Mouse (Mus musculus): ENCODE results near the gene Prkce.

The Prkce gene

DNA sequence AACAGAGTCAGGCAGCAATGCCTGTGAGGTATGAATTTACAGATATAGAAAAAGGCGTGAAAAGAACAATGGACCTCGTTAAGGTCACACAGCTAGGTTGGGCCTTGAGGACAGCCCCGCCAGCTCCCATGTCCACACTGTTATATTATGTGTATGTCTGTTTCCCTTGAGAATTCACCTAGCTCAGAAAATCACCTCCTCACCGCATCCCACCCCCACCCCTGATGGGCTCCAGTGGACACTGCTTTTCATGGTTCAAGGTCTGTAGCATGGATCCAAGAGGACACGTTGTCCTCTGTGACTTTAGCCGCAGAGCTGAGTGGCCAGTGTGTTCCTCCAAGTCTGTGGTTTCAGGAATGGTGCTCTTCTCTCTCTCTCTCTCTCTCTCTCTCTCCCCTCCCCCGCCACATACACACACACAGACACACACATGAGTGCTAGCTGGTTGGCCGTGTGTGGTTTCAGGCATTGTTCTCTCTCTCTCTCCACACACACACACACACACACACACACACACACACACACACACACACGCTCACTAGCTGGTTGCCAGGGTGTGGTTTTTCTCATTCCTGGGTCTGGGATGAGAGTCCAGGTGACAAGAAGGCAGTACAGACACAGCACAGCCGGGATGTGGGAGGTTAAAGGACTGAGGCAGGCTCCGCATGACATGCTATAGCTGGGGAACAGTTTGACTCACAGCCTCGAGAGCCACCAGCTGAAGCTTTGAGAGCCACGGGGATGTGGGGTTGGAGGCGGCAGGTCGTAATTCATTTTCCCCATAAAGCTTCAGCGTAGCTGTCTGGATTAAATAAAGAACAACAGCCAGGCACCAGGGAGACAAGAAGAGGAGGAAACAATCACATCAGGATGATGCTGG is 162.7 kb downstream of the Prkce start:
- DNase-seq (ENCODE audit: low spot score in 2 of 2) = no peak

DNA sequence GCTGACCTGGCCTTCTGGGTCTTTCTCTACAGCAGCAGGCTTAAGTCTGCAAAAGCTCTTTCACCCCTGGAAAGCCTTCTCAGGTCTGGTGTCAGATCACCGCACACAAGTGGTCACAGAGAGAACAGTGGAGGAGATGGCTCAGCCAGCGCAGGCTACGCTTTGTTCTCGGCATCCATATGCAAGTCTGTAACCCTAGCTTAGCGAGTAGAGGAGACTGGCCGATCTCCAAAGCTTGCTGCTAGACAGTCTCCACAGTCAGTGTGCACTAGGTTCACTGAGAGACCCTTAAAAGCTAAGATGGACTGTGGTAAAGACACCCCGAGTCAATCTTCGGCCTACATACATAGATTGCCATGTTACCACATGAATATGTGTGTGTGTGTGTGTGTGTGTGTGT is 164.2 kb downstream of the Prkce start:
- no peak for DNase-seq (ENCODE audit: low spot score in 2 of 2)

- no peak for DNase-seq (ENCODE audit: low spot score in 2 of 2)
Observed at GRCm38 (mm10) chr17:86334990-86335389, 167.4 kb downstream of the Prkce start.

DNA sequence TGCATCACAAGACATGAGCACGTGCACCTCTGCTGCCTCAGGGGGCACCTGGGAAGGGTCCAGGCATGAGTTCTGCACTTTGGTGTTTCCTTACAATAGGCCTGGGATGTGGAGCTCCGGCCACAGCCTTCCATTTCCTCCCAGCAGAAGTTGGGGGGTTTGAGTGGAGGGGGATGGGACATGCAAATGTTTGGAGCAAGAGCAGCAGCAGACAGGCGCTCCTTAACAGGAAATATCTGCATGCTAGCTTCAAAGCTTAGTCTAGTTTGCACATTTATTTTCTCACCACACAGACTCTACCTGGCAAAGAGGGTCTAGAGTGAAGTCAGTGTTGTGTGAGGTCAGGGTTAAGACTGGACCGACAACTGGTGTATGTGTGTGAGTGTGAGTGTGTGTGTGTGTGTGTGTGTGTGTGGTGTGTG is 169.1 kb downstream of the Prkce start:
- no peak for DNase-seq (ENCODE audit: low spot score in 2 of 2)

DNA sequence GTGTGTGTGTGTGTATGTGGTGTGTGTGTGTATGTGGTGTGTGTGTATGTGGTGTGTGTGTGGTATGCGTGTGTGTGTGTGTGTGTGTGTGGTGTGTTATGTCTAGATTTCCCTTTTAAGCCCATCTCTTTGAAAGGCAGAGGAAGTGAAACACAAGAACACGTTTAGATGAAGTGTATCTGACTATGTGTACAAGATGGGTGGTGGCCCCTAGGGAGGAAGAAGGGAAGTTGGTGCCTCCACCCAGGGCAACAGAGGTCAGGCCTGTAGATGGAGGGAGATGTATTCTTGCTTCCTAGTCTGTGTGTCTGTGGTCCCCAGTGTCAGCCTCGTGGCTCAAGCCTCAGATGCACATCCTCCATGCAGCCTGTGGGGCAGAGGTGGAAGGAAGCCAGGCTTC is 169.5 kb downstream of the Prkce start:
- DNase-seq (ENCODE audit: low spot score in 2 of 2) = no peak

- DNase-seq (ENCODE audit: low spot score in 2 of 2) = no peak
Observed at GRCm38 (mm10) chr17:86338328-86338727, 170.7 kb downstream of the Prkce start.

DNA sequence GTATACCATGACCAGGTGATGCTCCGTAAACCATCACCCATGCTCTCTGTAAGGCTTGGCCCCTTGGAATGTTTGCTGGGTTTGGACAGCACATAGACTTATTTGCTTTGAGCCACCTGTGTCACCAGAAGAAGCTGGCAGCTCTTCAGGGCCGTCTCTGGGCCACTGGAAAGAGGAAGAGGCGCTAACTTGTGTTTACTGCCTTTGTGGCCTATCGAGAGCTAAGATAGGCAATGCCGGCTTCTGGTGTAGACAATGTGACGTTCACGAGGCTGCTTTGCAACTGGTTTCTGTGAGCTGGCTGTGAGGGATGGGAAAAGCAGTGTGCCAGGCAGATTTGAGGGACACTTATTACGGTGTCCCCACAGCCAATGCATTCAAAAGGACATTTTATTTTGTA is 176.4 kb downstream of the Prkce start:
- no peak for DNase-seq (ENCODE audit: low spot score in 2 of 2)

GRCm38 (mm10) chr17:86345234-86346005 is 177.8 kb downstream of the Prkce start:
- DNase-seq (ENCODE audit: low spot score in 2 of 2) = no peak

GRCm38 (mm10) chr17:86350236-86350635 is 182.7 kb downstream of the Prkce start:
- DNase-seq (ENCODE audit: low spot score in 2 of 2) = peak in 1 of 2 experiments; percentile 73

DNA sequence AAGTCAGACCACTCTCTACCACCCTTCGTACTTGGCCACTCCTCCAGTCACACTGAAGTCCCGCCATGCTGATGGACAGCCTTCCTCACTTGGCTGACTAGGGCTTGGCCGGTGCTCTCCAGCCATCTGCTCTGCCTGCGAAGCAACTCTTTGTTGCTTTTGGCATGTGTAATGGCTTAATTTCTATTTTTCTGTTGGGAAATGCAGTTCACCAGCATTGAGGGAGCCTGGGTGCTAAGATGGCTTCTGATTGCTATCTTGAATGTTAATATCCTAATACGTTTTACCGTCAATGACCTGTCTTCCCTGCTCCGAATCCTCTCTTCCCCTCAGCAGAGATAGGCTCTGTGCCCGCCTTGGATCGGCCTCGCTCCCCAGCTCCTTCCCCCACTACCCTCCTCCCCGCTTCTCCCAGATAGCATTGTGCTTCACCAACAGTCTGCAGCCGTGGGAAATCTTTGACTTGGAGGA is 183.2 kb downstream of the Prkce start:
- peak in 1 of 2 experiments; percentile 42 for DNase-seq (ENCODE audit: low spot score in 2 of 2)

GRCm38 (mm10) chr17:86351282-86351681 is 183.7 kb downstream of the Prkce start:
- DNase-seq (ENCODE audit: low spot score in 2 of 2) = no peak

DNA sequence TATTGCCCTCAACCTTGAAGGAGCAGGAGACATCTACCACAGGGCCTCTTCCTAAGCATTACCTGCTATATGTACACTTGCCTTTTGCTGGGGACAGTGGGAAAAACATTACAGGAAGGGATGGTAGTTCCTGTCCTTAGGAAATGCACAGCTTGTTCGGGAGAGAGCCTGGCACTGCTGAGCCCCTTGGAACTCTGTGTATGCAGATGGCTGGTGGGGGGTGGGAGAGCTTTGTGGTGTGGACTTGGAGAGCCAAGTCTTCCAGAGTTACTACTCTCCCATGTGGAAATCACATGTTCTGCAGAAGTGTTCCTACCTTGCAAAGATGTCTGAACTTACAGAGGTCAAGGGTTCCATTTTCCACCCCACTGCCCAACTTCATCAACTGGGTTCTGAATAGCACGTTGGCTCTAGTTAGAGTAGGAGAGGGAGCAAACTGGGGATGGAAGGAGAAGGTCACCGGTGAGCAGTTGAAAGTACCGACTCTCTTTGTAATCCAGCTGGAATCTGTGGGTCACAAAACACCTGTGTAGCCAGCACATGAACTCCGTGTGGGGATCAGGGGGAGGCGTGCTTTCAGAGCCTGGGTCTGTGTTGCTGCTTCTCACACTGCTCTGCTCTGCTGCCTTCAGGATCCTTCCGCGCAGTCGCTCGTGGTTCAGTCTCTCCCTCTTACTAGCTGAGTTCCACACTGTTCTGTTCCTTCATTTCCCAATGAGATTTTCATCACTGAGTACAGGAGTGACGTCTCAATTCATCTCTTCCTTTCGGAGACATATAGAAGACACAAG is 184.9 kb downstream of the Prkce start:
- no peak for DNase-seq (ENCODE audit: low spot score in 2 of 2)

- no peak for DNase-seq (ENCODE audit: low spot score in 2 of 2)
Observed at GRCm38 (mm10) chr17:86353679-86354078, 186.1 kb downstream of the Prkce start.

- no peak for DNase-seq (ENCODE audit: low spot score in 2 of 2)
Observed at GRCm38 (mm10) chr17:86354101-86354500, 186.5 kb downstream of the Prkce start.

GRCm38 (mm10) chr17:86354896-86355295 is 187.3 kb downstream of the Prkce start:
- no peak for DNase-seq (ENCODE audit: low spot score in 2 of 2)

DNA sequence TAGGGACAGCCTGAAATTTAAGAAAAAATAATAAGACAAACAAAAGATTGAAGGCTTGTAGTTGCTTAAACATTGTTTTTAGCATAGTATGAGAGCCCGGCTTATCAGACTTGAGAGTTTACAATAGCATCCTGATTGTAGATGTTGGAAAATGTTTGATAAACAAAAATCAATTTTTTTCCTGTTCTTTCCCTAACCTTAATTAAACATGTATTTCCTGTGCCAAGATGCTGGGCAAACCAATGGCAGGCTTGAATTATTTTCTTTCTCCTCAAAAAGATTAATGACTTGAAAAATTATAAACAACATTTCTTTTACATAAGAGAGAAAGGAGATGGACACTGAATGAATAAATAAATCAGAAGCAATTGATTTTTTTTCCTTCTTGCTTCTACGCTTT is 187.7 kb downstream of the Prkce start:
- no peak for DNase-seq (ENCODE audit: low spot score in 2 of 2)

DNA sequence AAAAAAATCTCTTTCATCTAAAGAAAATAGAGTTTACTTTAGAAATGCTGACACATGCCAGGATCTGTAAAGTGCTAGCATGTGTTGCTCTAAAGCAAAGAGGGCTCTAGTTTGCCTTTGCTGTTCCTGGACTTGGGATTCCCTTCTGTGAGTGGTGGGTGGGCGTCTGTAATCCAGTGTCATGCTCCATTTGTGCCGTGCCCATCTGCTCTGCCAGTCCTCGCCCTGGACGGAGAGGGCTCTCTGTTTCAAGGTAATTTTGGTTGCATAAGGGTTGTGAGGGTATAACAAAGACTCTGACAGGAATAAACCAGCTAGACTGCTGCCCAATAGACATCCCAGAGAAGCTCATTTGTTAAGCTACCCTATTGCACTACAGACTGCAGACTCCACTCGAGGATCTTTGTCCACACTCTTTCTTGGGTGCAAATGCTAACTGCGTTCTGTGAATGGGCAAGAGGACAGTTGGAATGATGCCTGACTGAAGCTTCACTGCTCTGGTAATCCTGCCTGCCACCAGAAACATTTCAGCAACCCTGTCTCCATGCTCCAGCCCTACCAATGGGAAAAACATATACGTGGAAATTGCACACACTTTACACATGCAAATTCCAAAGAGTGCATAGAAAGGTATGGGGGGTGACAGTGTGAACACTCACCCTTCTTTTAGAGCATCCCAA is 188.3 kb downstream of the Prkce start:
- peak in 1 of 2 experiments; percentile 52 for DNase-seq (ENCODE audit: low spot score in 2 of 2)

GRCm38 (mm10) chr17:86358388-86358787 is 190.8 kb downstream of the Prkce start:
- no peak for DNase-seq (ENCODE audit: low spot score in 2 of 2)

DNA sequence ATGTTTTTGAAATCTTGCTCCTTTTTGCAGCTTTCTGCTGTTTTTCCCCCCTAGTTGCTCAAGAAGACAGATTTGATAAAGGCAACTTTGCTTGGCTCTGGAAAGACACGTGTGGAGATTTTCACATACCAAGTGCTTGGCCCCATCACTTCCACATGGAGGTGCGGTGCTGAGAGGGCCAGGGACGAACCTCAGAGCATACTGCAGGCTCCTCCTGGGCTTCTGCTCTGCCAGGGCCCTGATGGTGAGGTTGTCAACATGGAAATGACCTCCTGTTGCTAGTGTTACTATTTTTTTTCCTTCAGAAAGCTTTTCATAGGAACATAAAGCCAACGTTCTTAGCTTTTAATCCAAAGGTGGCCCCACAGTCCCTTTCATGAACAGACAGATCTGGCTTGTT is 191.3 kb downstream of the Prkce start:
- DNase-seq (ENCODE audit: low spot score in 2 of 2) = no peak

DNA sequence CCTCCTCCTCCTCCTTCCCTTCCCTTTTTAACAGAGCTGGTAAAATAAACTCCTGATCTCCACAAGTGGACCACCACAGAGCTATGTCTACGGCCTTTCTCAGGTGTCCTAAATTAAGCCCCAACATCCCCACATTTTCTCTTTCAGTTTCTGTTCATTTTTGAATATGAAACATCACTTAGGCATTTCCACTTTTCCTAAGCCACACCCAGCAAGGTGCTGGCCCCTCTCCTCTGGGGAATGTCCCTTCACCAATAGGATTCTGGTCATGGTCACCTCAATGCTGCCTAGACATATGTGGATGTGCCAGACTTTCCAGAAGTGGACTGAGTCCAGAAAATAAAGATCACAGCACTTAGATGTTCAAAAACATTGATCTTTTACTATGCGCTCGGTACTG is 193.3 kb downstream of the Prkce start:
- no peak for DNase-seq (ENCODE audit: low spot score in 2 of 2)

DNA sequence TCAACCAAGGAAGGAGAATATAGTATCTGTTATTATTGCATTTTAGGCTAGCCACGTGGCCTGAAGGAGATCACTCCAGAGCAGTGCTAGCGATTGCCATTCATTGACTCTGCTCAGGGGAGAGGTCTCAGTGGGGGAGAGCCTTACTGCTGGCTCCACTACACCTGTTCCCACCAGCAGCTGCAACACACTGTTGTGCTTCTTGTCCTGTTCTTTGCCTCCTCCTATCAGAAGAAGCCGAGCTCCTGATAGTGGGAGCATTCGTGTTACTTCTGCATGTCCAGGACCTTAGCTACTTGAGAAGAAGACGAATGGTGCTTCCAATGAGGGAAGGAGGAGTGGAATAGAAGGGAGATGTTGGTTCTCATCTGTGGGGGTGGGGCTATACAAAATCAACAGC is 195.8 kb downstream of the Prkce start:
- no peak for DNase-seq (ENCODE audit: low spot score in 2 of 2)
